In the genomic region with DNA sequence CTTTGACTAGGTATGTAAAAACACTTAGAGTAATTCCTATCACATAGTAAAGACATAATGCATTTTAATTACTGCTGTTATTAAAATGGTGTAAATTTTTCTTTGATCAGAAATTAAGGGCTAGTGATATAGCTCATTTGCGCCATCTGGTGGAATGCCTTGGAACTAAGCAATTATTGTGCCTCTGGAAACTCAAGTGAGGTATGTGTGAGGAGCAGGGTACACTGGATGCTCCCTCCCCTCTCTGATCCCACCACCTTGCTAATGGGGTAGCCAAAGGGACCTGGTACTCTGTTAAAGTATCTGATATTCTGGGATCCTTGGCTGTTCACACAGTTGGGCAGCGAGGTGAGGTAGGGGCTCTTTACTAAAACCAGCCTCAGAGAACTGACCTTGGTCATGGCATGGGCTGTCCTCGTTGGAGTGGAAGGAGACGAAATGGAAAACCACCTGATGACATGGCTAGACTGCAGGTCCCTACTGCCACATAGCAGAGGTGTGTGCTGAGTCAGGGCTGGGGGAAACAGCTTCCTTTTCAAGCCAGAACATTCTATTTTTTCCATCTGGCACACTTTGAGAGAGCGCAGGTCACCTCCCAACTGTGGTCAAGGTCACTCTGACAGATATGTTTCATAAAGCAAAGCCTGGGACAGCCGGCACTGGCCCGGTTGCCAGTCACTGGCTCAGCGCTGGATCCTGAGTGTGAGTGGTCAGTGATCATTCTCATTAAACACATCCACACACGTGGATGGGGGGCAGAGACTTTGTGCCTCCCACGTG, we compare ENCODE assay signal across 10 mouse cellular contexts. TPM values are rescaled to one million over a fixed set of nuclear protein-coding genes. Genes with fewer than 3 reads are reported as not detected.
DNase-seq lines count a peak whose midpoint lies in the region; ATAC-seq lines count a peak whose summit lies in the region.
"Had no signal": no experiment of that assay in that cellular context is flagged by ENCODE, and none has a peak within 500 bp of the region (broad histone marks: within the 10 kb centered on the region; RNA-seq: fewer than 3 reads in every experiment).

No protein-coding gene starts in this region.

- no peaks in the 10 kb centered on the region for H3K27me3 ChIP-seq in heart, embryonic 10.5 days (ENCODE audit: insufficient read depth, poor library complexity, severe bottlenecking)
- no peaks in the 10 kb centered on the region for H3K27me3 ChIP-seq in neural tube, embryonic 11.5 days (ENCODE audit: control insufficient read depth, insufficient read depth, low read length)
- H3K27me3 ChIP-seq: embryonic facial prominence, embryonic 12.5 days; limb, embryonic 12.5 days had no signal

- no peak overlapping the region for H3K4me2 ChIP-seq in neural tube, embryonic 11.5 days (ENCODE audit: low read depth)
- H3K4me2 ChIP-seq: embryonic facial prominence, embryonic 12.5 days; limb, embryonic 12.5 days had no signal

- H3K4me3 ChIP-seq in heart, embryonic 10.5 days = no peak overlapping the region
- no peak overlapping the region for H3K4me3 ChIP-seq in neural tube, embryonic 11.5 days (ENCODE audit: low read depth, low read length)
- H3K4me3 ChIP-seq: embryonic facial prominence, embryonic 12.5 days; limb, embryonic 12.5 days had no signal

- no peaks in the 10 kb centered on the region for H3K36me3 ChIP-seq in heart, embryonic 10.5 days
- H3K36me3 ChIP-seq in neural tube, embryonic 11.5 days (ENCODE audit: control insufficient read depth, insufficient read depth, low read length) = no peaks in the 10 kb centered on the region
- H3K36me3 ChIP-seq: embryonic facial prominence, embryonic 12.5 days; limb, embryonic 12.5 days had no signal

- no peaks in the 10 kb centered on the region for H3K9me3 ChIP-seq in heart, embryonic 10.5 days
- H3K9me3 ChIP-seq in neural tube, embryonic 11.5 days (ENCODE audit: control insufficient read depth, low read length) = no peaks in the 10 kb centered on the region
- H3K9me3 ChIP-seq: embryonic facial prominence, embryonic 12.5 days; limb, embryonic 12.5 days had no signal

- H3K9ac ChIP-seq in neural tube, embryonic 11.5 days (ENCODE audit: low read length) = no peak overlapping the region
- H3K9ac ChIP-seq: embryonic facial prominence, embryonic 12.5 days; limb, embryonic 12.5 days had no signal

- ATAC-seq in neural tube, embryonic 11.5 days (ENCODE audit: insufficient read depth, low FRiP score, low TSS enrichment) = 0 out of 2 replicates have a peak, but pooled peaks have one; percentile 35
- no peak for ATAC-seq in activated CD4-positive, CD25-positive, alpha-beta regulatory T cell, adult 4 months

- no peaks in the 10 kb centered on the region for H3K4me1 ChIP-seq in heart, embryonic 10.5 days
- H3K4me1 ChIP-seq in neural tube, embryonic 11.5 days (ENCODE audit: control insufficient read depth, insufficient read depth, low read length) = no peaks in the 10 kb centered on the region
- H3K4me1 ChIP-seq: embryonic facial prominence, embryonic 12.5 days; limb, embryonic 12.5 days had no signal

- WGBS in heart, embryonic 10.5 days = 63% methylated on average over 10 of the region's 10 CpGs
- WGBS in neural tube, embryonic 11.5 days = 76% methylated on average over 10 of the region's 10 CpGs

- no peak overlapping the region for H3K27ac ChIP-seq in heart, embryonic 10.5 days
- H3K27ac ChIP-seq in neural tube, embryonic 11.5 days (ENCODE audit: low read depth, low read length) = no peak overlapping the region
- H3K27ac ChIP-seq: embryonic facial prominence, embryonic 12.5 days; limb, embryonic 12.5 days had no signal

- peak; percentile 25 to 62 for DNase-seq in heart, postnatal 10 days
- DNase-seq in heart, embryonic 10.5 days (ENCODE audit: low spot score) = no peak
- DNase-seq in ES-CJ7 (ENCODE audit: low read depth, low spot score) = peak; percentile 18
- DNase-seq in c-Kit-positive CD71-positive TER-119-positive erythroid progenitor cells, embryonic 14.5 days (ENCODE audit: low spot score) = peak; percentile 34
- peak; percentile 40 to 65 for DNase-seq in frontal cortex, postnatal 36 days (ENCODE audit: low spot score in 2 of 2)
- peak; percentile 73 to 74 for DNase-seq in layer of hippocampus, postnatal 10 days (ENCODE audit: low spot score in 2 of 2)
- peak; percentile 19 for DNase-seq in neural tube, embryonic 11.5 days (ENCODE audit: low spot score)

- intact Hi-C loops in heart, postnatal 10 days (cut with DNase I) = loop anchor here (10.0 kb wide), 3 partner anchors 159 to 751 kb away; no protein-coding TSS in a partner anchor

RNA-seq across cellular contexts. Expression of gene Acsm5, which starts 3.6 kb away (rescaled TPM):
- under 1 TPM; 0.38 to 0.55 TPM for total RNA-seq in heart, postnatal 10 days (2021)
- polyA plus RNA-seq in heart, embryonic 10.5 days (2016; fragmentation: Nextera tagmentation; extraction: Ambion mirVana) = not detected in 2 replicates
- under 1 TPM; 0.22 to 0.34 TPM for total RNA-seq in layer of hippocampus, postnatal 10 days (2021)
- polyA plus RNA-seq in neural tube, embryonic 11.5 days (2014; fragmentation: Nextera tagmentation; extraction: Ambion mirVana) = not detected in 2 replicates
- polyA plus RNA-seq in activated CD4-positive, CD25-positive, alpha-beta regulatory T cell, adult 4 months (2017; shearing (Covaris generic)) = not detected
- polyA plus RNA-seq: embryonic facial prominence, embryonic 12.5 days; limb, embryonic 12.5 days had no signal

RNA-seq across cellular contexts. Expression of gene Pdilt, which starts 7.6 kb away (rescaled TPM):
- total RNA-seq in heart, postnatal 10 days (2021) = not detected
- polyA plus RNA-seq in heart, embryonic 10.5 days (2016; fragmentation: Nextera tagmentation; extraction: Ambion mirVana) = not detected in 2 replicates
- not detected for total RNA-seq in layer of hippocampus, postnatal 10 days (2021)
- 0.45 and 0.47 TPM in 2 replicates for polyA plus RNA-seq in neural tube, embryonic 11.5 days (2014; fragmentation: Nextera tagmentation; extraction: Ambion mirVana)
- polyA plus RNA-seq in activated CD4-positive, CD25-positive, alpha-beta regulatory T cell, adult 4 months (2017; shearing (Covaris generic)) = not detected
- polyA plus RNA-seq: embryonic facial prominence, embryonic 12.5 days; limb, embryonic 12.5 days had no signal

RNA-seq across cellular contexts. Expression of gene Umod, which starts 36.6 kb away (rescaled TPM):
- total RNA-seq in heart, postnatal 10 days (2021) = not detected
- 0.20 TPM in 1 of 2 replicates, not detected in the other for polyA plus RNA-seq in heart, embryonic 10.5 days (2016; fragmentation: Nextera tagmentation; extraction: Ambion mirVana)
- total RNA-seq in layer of hippocampus, postnatal 10 days (2021) = not detected
- not detected in 2 replicates for polyA plus RNA-seq in neural tube, embryonic 11.5 days (2014; fragmentation: Nextera tagmentation; extraction: Ambion mirVana)
- polyA plus RNA-seq in activated CD4-positive, CD25-positive, alpha-beta regulatory T cell, adult 4 months (2017; shearing (Covaris generic)) = not detected
- polyA plus RNA-seq: embryonic facial prominence, embryonic 12.5 days; limb, embryonic 12.5 days had no signal

RNA-seq across cellular contexts. Expression of gene Acsm2, which starts 38.5 kb away (rescaled TPM):
- total RNA-seq in heart, postnatal 10 days (2021) = not detected
- polyA plus RNA-seq in heart, embryonic 10.5 days (2016; fragmentation: Nextera tagmentation; extraction: Ambion mirVana) = not detected in 2 replicates
- total RNA-seq in layer of hippocampus, postnatal 10 days (2021) = not detected
- not detected in 2 replicates for polyA plus RNA-seq in neural tube, embryonic 11.5 days (2014; fragmentation: Nextera tagmentation; extraction: Ambion mirVana)
- under 1 TPM in 1 of 2 experiments, not detected in 1; 0.25 TPM for polyA plus RNA-seq in activated CD4-positive, CD25-positive, alpha-beta regulatory T cell, adult 4 months (2017; shearing (Covaris generic))
- polyA plus RNA-seq: embryonic facial prominence, embryonic 12.5 days; limb, embryonic 12.5 days had no signal

RNA-seq across cellular contexts. Expression of gene Gp2, which starts 56.6 kb away (rescaled TPM):
- under 1 TPM in 1 of 2 experiments, not detected in 1; 0.14 TPM for total RNA-seq in heart, postnatal 10 days (2021)
- polyA plus RNA-seq in heart, embryonic 10.5 days (2016; fragmentation: Nextera tagmentation; extraction: Ambion mirVana) = not detected in 2 replicates
- not detected for total RNA-seq in layer of hippocampus, postnatal 10 days (2021)
- polyA plus RNA-seq in neural tube, embryonic 11.5 days (2014; fragmentation: Nextera tagmentation; extraction: Ambion mirVana) = not detected in 2 replicates
- polyA plus RNA-seq in activated CD4-positive, CD25-positive, alpha-beta regulatory T cell, adult 4 months (2017; shearing (Covaris generic)) = not detected
- polyA plus RNA-seq: embryonic facial prominence, embryonic 12.5 days; limb, embryonic 12.5 days had no signal
